Mouse (Mus musculus) G1E (cell line): ENCODE data around the gene Eml3.

Experiments used
- CTCF ChIP-seq: IDR thresholded peaks from 2 replicates; pipeline ENCODE4 v1.5.1; 2012; ENCODE audit warnings: low read depth, low read length, inconsistent platforms, mixed read lengths
- GATA1 ChIP-seq: IDR thresholded peaks from 2 replicates; pipeline ENCODE4 v1.6.1; 2012; ENCODE audit warnings: borderline replicate concordance, low read length, inconsistent platforms, mixed read lengths

DNA sequence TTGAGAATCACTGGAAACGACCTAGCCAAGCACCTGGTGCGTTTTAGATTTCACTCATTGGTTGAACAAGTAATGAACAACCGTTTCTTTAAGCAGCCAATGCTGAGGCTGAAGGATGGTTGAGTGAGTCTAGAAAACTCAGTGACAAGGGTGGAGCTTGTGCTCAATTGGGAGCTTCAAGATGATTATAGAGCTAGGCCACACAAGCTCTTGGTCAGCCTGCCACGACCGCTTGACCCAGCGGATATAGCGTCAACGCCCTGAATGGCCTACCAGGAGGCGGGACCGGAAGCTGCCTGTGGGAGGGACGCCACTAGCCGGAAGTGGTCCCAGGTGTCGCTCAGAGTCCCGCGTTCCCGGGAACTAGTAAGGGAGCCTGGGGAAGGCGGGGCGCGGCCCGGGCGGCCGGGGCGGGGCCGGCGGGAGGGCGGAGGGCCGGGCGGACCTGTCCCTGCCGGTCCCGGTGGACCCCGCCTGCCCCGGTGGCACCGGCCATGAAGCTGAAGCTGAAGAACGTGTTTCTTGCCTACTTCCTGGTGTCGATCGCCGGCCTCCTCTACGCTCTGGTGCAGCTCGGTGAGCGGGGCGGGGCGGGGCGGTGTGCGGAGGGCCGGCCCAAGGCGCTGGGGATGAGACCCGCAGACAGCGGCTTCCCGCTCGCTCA is 9.1 kb upstream of the Eml3 start, which contains the start of gene B3gat3:
- TF ChIP-seq CTCF = no peak
- no peak for TF ChIP-seq GATA1
